Mouse (Mus musculus): ENCODE data around the gene Hoxd9.

DNA sequence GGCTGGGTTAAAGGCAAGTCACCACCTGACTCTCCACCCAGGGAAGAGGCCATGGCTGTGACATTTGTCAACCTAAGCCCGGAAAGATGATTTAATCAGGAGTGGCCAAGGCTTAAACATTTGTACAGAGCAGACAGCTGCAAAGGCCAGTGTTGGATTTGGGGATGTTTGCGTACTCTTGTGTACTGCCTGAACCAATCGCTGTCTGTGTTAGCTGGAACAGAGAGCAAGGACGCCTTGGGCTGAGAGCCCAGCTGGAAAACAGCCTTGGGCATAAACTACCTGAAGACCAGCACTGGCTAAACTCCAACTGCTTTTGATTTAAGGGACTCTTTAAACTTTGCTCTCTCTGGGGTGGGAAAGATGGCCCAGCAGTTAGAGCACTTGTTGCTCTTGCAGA, 11.1 kb downstream of the Hoxd9 start:
- TF ChIP-seq GATA1 (IDR thresholded peaks at IDR 0.05; ENCODE audit: borderline replicate concordance, low read length) (no peak), FLI1 (IDR thresholded peaks at IDR 0.05; ENCODE audit: low read length) (no peak)

All from megakaryocyte, embryonic 14.5 days (primary cell).